ENCODE assay signal across 8 mouse cellular contexts in the genomic region with DNA sequence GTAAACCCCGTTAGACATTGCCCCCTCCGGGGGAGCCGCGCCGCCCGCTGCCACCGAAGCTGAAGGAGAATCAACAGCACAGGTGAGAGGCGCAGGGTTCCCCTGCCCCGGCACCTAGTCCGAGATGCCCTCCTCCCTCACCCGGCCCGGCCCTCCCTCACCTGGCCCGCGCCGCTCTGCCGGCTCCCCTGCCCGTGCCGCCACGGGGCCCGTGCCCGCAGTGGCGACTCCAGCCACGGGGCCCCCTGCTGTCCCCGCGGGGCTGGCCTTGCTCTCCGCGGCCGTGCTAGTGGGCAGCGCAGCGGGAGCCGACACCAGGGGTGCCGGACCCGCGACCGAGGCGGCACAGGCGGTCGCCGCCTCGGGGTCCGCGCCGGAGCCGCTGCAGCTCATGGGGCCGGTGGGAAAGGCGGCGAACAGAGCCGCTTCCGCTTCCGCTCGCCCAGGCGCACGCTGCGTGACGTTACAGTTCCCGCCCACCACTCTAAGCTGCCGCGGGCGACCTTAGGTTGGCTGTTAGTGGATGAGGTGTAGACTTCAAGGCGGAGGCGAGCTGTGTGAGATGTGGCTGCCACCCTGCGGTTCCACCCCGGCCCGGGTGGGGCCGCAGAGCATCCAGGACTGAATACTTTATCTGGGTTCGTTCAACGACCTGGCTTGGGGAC. TPM values are rescaled to one million over a fixed set of nuclear protein-coding genes. Genes with fewer than 3 reads are reported as not detected.
DNase-seq lines count a peak whose midpoint lies in the region; ATAC-seq and TF ChIP-seq lines count a peak whose summit lies in the region.

Gene Taf10 (minus strand): TSS at position 436 of the 665 bp plus-strand sequence.

- peak within 1 kb of the TSS; percentile 63 for H3K4me3 ChIP-seq in C2C12 (ENCODE audit: insufficient read depth, poor library complexity, severe bottlenecking)
- peak within 1 kb of the TSS; percentile 96 for H3K4me3 ChIP-seq in bone marrow macrophage, adult 2 months (ENCODE audit: insufficient read depth, low read length)
- peak within 1 kb of the TSS; percentile 95 for H3K4me3 ChIP-seq in embryonic facial prominence, embryonic 15.5 days (replicated peaks)
- peak within 1 kb of the TSS; percentile 91 for H3K4me3 ChIP-seq in kidney, embryonic 14.5 days (ENCODE audit: low read length)

- under 1% methylated on average over 65 of the region's 67 CpGs for WGBS in embryonic facial prominence, embryonic 15.5 days
- under 1% methylated on average over 66 of the region's 67 CpGs for WGBS in kidney, embryonic 14.5 days

- H3K4me1 ChIP-seq in bone marrow macrophage, adult 2 months (ENCODE audit: control insufficient read depth, insufficient read depth, low read length): peaks cover 25% of the 10 kb centered on the region
- peaks cover 25% of the 10 kb centered on the region for H3K4me1 ChIP-seq in embryonic facial prominence, embryonic 15.5 days
- H3K4me1 ChIP-seq in kidney, embryonic 14.5 days (ENCODE audit: control insufficient read depth, insufficient read depth, low read length): peaks cover 8% of the 10 kb centered on the region; the same call in 1 of the 2 replicates

- peak within 1 kb of the TSS; percentile 51 for H3K27ac ChIP-seq in bone marrow macrophage, adult 2 months (ENCODE audit: insufficient read depth, low read depth, low read length)
- H3K27ac ChIP-seq in embryonic facial prominence, embryonic 15.5 days (replicated peaks): peak within 1 kb of the TSS; percentile 78
- peak within 1 kb of the TSS; percentile 80 for H3K27ac ChIP-seq in kidney, embryonic 14.5 days (ENCODE audit: low read depth, low read length)

- TF ChIP-seq POLR2A in bone marrow macrophage, adult 2 months (IDR thresholded peaks at IDR 0.05; ENCODE audit: borderline replicate concordance, low read depth, low read length): no peak

- no peaks in the 10 kb centered on the region for H3K9me3 ChIP-seq in embryonic facial prominence, embryonic 15.5 days (replicated peaks)
- H3K9me3 ChIP-seq in kidney, embryonic 14.5 days (ENCODE audit: control insufficient read depth, low read length): no peaks in the 10 kb centered on the region

- H3K9ac ChIP-seq in embryonic facial prominence, embryonic 15.5 days: peak within 1 kb of the TSS; percentile 93
- peak within 1 kb of the TSS; percentile 96 for H3K9ac ChIP-seq in kidney, embryonic 14.5 days (ENCODE audit: low read depth, low read length)

- ATAC-seq in embryonic facial prominence, embryonic 15.5 days (ENCODE audit: insufficient number of reproducible peaks, low FRiP score, low TSS enrichment, low read depth): peak; percentile 93
- peak; percentile 98 for ATAC-seq in kidney, embryonic 14.5 days (ENCODE audit: low FRiP score, low TSS enrichment)

- peak within 1 kb of the TSS; percentile 93 for H3ac ChIP-seq in C2C12 (ENCODE audit: control insufficient read depth, insufficient read length, low read depth)

- H3K79me2 ChIP-seq in C2C12 (ENCODE audit: control insufficient read depth, insufficient read depth): peaks cover 40% of the 10 kb centered on the region

- peak within 1 kb of the TSS; percentile 85 for H3K4me2 ChIP-seq in embryonic facial prominence, embryonic 15.5 days (replicated peaks)
- H3K4me2 ChIP-seq in kidney, embryonic 14.5 days (replicated peaks; ENCODE audit: low read depth, low read length): peak within 1 kb of the TSS; percentile 76

- H3K79me3 ChIP-seq in C2C12 (ENCODE audit: low read depth): peaks cover 18% of the 10 kb centered on the region

- peak; percentile 19 for TF ChIP-seq CTCF in C2C12 (IDR thresholded peaks at IDR 0.05; ENCODE audit: control insufficient read depth, insufficient read depth, insufficient read length)
- no peak for TF ChIP-seq CTCF in bone marrow macrophage, adult 2 months (IDR thresholded peaks at IDR 0.05; ENCODE audit: low read depth, low read length)

- peaks cover 44% of the 10 kb centered on the region for H3K36me3 ChIP-seq in C2C12 (ENCODE audit: control insufficient read depth, insufficient read depth)
- H3K36me3 ChIP-seq in embryonic facial prominence, embryonic 15.5 days: peaks cover 58% of the 10 kb centered on the region
- peaks cover 58% of the 10 kb centered on the region for H3K36me3 ChIP-seq in kidney, embryonic 14.5 days (ENCODE audit: control insufficient read depth, insufficient read depth, low read length)

- no peaks in the 10 kb centered on the region for H3K27me3 ChIP-seq in C2C12 (ENCODE audit: control insufficient read depth, insufficient read depth, insufficient read length)
- no peaks in the 10 kb centered on the region for H3K27me3 ChIP-seq in embryonic facial prominence, embryonic 15.5 days
- no peaks in the 10 kb centered on the region for H3K27me3 ChIP-seq in kidney, embryonic 14.5 days (ENCODE audit: control insufficient read depth, insufficient read depth, low read length)

- DNase-seq in heart, adult 9 months (ENCODE audit: low spot score in 2 of 2): peak; percentile 85 to 86
- DNase-seq in liver: peak; percentile 94
- DNase-seq in monocyte, adult 2 months (ENCODE audit: low read depth in 1 of 2, low spot score in 2 of 2): peak; percentile 54 to 68
- DNase-seq in spleen, postnatal 14 days (ENCODE audit: low spot score in 2 of 2): peak; percentile 76 to 86

TF ChIP-seq in C2C12, 6 proteins besides CTCF, POLR2A, EP300 and RAD21:
- TF ChIP-seq MAX (IDR thresholded peaks at IDR 0.05) (peak; percentile 58), CEBPB (IDR thresholded peaks at IDR 0.05; ENCODE audit: low read depth) (no peak)
TF ChIP-seq in C2C12: peak in this region for 1.

RNA-seq across cellular contexts. Expression of gene Taf10, which starts in this region (rescaled TPM):
- 327 TPM for polyA plus RNA-seq in C2C12 (2012; fragmentation: generic; extraction: Trizol)
- 120 and 133 TPM in 2 replicates for polyA plus RNA-seq in bone marrow macrophage, adult 2 months (2012; ENCODE audit: insufficient read depth, insufficient read length, missing spikeins)
- 128 and 131 TPM in 2 replicates for polyA plus RNA-seq in embryonic facial prominence, embryonic 15.5 days (2015; fragmentation: Nextera tagmentation; extraction: Ambion mirVana)
- 180 and 241 TPM in 2 replicates for polyA plus RNA-seq in kidney, embryonic 14.5 days (2014; fragmentation: Nextera tagmentation; extraction: Ambion mirVana)

Comparison
In these comparisons a context has a peak if more than half of its experiments do, and no peak if none do; other contexts are left out.
1. Peak in every context shown above with its lines: DNase-seq, ATAC-seq, H3K4me3 ChIP-seq and H3K27ac ChIP-seq.